Mouse (Mus musculus) C2C12 (cell line): ENCODE results near the gene Tmem52. TPM values are rescaled to one million over a fixed set of nuclear protein-coding genes. Genes with fewer than 3 reads are reported as not detected.

Experiments
- H3K27me3 ChIP-seq: one replicate; pipeline ENCODE4 v1.6.1; 2011; ENCODE audit not compliant: control insufficient read depth, insufficient read depth, insufficient read length
- H3K36me3 ChIP-seq: one replicate; pipeline ENCODE4 v1.6.1; 2011; ENCODE audit not compliant: control insufficient read depth, insufficient read depth
- H3K4me3 ChIP-seq: one replicate; pipeline ENCODE4 v1.5.1; 2011; ENCODE audit warnings: mild to moderate bottlenecking, control low read depth; ENCODE audit not compliant: poor library complexity, insufficient read depth, severe bottlenecking
- H3K79me2 ChIP-seq: one replicate; pipeline ENCODE4 v1.6.1; 2011; ENCODE audit not compliant: control insufficient read depth, insufficient read depth
- H3K79me3 ChIP-seq: one replicate; pipeline ENCODE4 v1.6.1; 2011; ENCODE audit warnings: low read depth, control low read depth
- H3ac ChIP-seq: one replicate; pipeline ENCODE3; 2011; ENCODE audit warnings: low read depth; ENCODE audit not compliant: control insufficient read depth, insufficient read length
- CEBPB ChIP-seq: IDR thresholded peaks from one replicate; pipeline ENCODE4 v1.6.1; 2011; ENCODE audit warnings: low read depth, mild to moderate bottlenecking, control low read depth, moderate library complexity
- CTCF ChIP-seq: IDR thresholded peaks from one replicate; pipeline ENCODE4 v1.5.1; 2011; ENCODE audit not compliant: control insufficient read depth, insufficient read depth, insufficient read length
- FOSL1 ChIP-seq: IDR thresholded peaks from one replicate; pipeline ENCODE4 v1.8.0; 2011; ENCODE audit warnings: mild to moderate bottlenecking, low read length; ENCODE audit not compliant: poor library complexity, insufficient read depth, severe bottlenecking
- MAX ChIP-seq: IDR thresholded peaks from one replicate; pipeline ENCODE4 v1.6.1; 2011; ENCODE audit warnings: mild to moderate bottlenecking, control low read depth
- MYOD1 ChIP-seq: IDR thresholded peaks from one replicate; pipeline ENCODE4 v1.6.1; 2011; ENCODE audit warnings: low read depth; ENCODE audit not compliant: control insufficient read depth, insufficient read length
- MYOG ChIP-seq: IDR thresholded peaks from one replicate; pipeline ENCODE4 v1.6.1; 2011; ENCODE audit not compliant: control insufficient read depth, insufficient read length; ENCODE audit errors: extremely low read depth
- USF1 ChIP-seq: IDR thresholded peaks from one replicate; pipeline ENCODE4 v1.6.1; 2011; ENCODE audit warnings: low read depth, mild to moderate bottlenecking, control low read depth, moderate library complexity
- polyA plus RNA-seq: library from polyadenylated mRNA; unstranded; fragments of >200 nt; fragmentation: generic; extraction: Trizol; gene quantifications from one replicate; pipeline ENCODE4 v1.2.1, GENCODE M21; 2012; ENCODE audit warnings: missing spikeins

Gene Tmem52
- polyA plus RNA-seq, 1 experiment: not detected

DNA sequence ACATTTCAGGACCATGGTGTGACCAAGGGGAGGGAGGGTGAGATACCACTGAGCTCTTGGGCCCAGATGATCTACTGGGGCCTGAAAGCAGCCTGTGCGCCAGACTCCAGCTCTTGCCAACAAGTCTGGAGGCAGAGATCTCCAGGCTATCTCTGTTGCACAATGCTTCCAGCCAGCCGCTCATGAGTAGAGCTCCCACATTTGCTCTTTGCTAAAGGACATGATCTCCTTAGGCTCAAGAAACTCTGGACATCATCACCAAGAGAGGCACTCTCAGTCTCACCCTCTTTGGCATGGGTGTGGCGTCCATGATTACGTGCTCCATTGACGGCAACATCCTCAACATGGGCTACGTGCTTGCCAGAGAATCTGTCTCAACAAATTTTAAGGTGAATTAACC is 5.3 kb upstream of the Tmem52 start:
- H3ac ChIP-seq: no peak overlapping the region
- no peaks in the 10 kb centered on the region for H3K79me3 ChIP-seq
- H3K27me3 ChIP-seq: peaks cover 91% of the 10 kb centered on the region
- TF ChIP-seq MYOD1 (no peak), MYOG (no peak), USF1 (no peak), FOSL1 (no peak), MAX (no peak), CEBPB (no peak)
- no peaks in the 10 kb centered on the region for H3K36me3 ChIP-seq
- H3K4me3 ChIP-seq: no peak overlapping the region
- no peaks in the 10 kb centered on the region for H3K79me2 ChIP-seq

DNA sequence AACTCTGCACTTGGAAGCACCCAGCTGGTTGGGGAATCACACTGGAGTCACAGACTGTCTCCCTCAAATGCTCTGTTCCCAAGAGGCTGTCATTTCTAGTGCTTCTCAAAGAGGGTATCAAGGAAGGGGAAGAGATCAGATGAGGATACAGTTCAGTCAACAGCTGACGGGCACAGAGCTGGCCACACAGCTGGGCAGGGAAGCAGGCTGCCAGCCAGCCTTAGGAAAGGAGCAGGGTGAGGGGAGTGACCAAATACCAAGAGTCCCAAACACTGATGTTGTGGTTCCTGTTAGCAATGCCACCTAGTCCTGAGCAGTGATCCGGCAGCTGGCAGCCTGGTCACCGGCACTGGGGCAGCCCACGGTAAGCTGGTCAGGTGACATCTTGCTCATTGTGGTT is 4.9 kb upstream of the Tmem52 start:
- no peak overlapping the region for H3ac ChIP-seq
- no peaks in the 10 kb centered on the region for H3K79me3 ChIP-seq
- H3K4me3 ChIP-seq: no peak overlapping the region
- peaks cover 89% of the 10 kb centered on the region for H3K27me3 ChIP-seq
- no peak for TF ChIP-seq FOSL1
- TF ChIP-seq CTCF: no peak
- no peak for TF ChIP-seq MYOG
- TF ChIP-seq CEBPB: no peak
- no peak for TF ChIP-seq MYOD1
- TF ChIP-seq MAX: no peak
- no peak for TF ChIP-seq USF1
- H3K36me3 ChIP-seq: no peaks in the 10 kb centered on the region
- H3K79me2 ChIP-seq: no peaks in the 10 kb centered on the region

DNA sequence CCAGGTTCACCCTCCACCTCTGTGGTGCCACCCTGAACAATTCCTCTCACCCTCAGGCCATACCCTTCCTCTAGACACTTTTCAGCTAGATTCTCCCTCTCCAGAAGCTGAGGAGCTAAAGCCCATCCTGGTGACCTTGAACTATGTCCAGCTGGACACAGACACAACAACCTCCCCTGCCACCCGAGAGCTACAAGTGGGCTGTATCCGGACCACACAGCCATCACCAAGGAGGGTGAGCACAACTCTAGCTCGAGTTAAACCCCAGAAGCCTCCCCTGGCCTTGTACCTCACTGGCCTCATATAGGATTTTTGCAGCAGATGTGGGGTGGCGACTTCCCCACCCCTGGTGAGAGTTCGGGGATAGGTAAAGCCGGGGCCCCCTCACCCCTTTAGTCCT is 3.3 kb upstream of the Tmem52 start:
- Histone ChIP-seq H3K79me2 (no peaks in the 10 kb centered on the region), H3K27me3 (peaks cover 92% of the 10 kb centered on the region), H3K79me3 (no peaks in the 10 kb centered on the region), H3K4me3 (no peak overlapping the region), H3ac (no peak overlapping the region), H3K36me3 (no peaks in the 10 kb centered on the region)
- no peak for TF ChIP-seq MYOD1
- no peak for TF ChIP-seq MYOG
- no peak for TF ChIP-seq FOSL1
- no peak for TF ChIP-seq USF1
- no peak for TF ChIP-seq CTCF
- TF ChIP-seq MAX: no peak
- no peak for TF ChIP-seq CEBPB

DNA sequence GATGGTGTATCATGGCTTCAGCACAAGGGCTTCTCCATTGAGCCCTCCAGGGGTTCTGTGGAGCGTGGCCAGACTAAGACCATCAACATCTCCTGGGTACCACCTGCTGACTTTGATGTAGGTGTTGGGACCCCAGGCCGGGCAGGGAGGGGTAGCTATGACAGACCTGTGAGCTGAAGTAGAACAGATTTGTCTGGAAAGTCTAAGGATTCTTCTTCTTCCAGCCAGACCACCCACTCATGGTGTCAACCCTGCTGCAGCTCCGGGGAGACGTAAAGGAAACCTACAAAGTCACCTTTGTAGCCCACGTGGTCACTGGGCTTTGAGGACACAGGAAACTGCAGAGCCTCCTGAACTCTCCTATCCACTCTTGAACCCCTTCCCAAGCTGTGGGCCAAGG is 2.8 kb upstream of the Tmem52 start:
- H3K79me2 ChIP-seq: no peaks in the 10 kb centered on the region
- peaks cover 89% of the 10 kb centered on the region for H3K27me3 ChIP-seq
- H3K79me3 ChIP-seq: no peaks in the 10 kb centered on the region
- H3K36me3 ChIP-seq: no peaks in the 10 kb centered on the region
- TF ChIP-seq MYOG: no peak
- no peak for TF ChIP-seq USF1
- no peak for TF ChIP-seq FOSL1
- no peak for TF ChIP-seq MYOD1
- TF ChIP-seq CEBPB: no peak
- TF ChIP-seq MAX: no peak
- no peak for TF ChIP-seq CTCF
- no peak overlapping the region for H3K4me3 ChIP-seq
- no peak overlapping the region for H3ac ChIP-seq

DNA sequence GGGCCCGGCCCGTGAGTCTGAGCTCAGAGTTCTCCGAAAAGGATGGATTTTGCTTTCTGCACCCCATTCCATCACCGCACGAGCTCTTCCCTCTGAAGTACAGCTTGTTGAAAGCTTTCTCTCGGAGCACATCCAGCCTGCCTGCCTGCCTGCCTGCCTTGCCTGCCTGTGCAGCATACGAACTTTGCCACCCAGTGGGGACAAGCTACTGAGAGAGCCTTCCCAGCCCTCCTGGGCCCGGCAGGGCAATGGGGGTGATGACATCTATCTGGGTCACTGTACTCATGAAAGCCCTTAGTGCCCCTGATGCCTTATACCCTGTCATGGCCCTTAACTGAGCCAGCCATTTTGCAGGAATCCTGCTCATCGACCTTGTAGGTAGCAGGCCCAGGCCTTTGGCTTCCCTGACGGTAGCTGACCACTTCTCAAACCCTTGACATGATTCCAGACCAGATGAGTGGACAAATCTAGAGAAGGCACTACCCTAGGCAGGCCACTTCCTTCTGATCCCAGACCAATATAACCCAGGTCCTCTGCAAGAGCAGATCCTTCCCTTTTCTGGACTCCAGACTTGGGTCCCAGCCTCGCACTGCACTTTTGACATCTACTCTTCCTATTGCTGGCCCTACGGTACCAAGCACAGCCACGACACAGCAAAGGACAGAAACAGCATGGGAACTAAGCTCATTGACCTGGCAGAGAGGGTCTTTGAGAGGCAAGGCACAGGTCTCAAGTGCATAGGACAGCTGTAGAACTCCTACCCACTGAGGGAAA is 1.5 kb upstream of the Tmem52 start:
- Histone ChIP-seq H3K79me2 (no peaks in the 10 kb centered on the region), H3ac (no peak overlapping the region), H3K79me3 (no peaks in the 10 kb centered on the region), H3K27me3 (peaks cover 89% of the 10 kb centered on the region), H3K36me3 (no peaks in the 10 kb centered on the region), H3K4me3 (no peak overlapping the region)
- TF ChIP-seq MAX (no peak), CEBPB (no peak), FOSL1 (no peak), CTCF (no peak), USF1 (no peak), MYOD1 (no peak), MYOG (no peak)

DNA sequence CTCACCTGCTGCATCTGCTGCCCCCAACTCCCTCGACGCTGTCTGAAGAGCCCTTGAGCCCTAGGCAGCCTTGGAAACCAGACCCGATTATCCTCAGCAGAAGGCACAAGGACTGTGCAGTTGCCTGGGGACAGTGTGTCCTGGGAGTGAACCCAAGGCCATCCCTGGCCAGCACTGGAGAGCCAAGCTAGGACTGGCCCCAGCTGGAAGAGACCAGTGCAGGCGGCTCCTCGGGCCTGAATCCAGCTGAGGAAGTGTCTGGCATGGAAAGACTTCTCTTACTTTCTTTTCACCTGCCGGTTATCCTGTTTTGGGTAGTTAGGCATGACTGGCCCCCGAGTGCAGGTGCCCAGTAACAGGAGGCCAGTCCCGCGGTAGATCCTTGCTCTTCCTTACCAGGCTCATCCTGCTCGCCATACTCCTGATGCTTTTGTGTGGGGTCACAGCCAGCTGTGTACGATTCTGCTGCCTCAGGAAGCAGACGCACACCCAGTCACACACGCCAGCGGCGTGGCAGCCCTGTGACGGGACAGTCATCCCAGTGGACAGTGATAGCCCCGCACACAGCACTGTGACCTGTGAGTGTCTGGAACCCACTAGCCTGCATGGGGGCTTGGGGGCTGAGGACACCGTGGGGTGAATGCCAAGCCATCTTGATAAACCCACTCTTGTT is 812 bp downstream of the Tmem52 start:
- Histone ChIP-seq H3K79me2 (no peaks in the 10 kb centered on the region), H3K79me3 (no peaks in the 10 kb centered on the region), H3ac (no peak overlapping the region), H3K27me3 (peaks cover 68% of the 10 kb centered on the region), H3K4me3 (no peak overlapping the region), H3K36me3 (no peaks in the 10 kb centered on the region)
- TF ChIP-seq CTCF (no peak), MYOG (no peak), CEBPB (no peak), MAX (no peak), MYOD1 (no peak), FOSL1 (no peak), USF1 (no peak)
